Mouse (Mus musculus): ENCODE measurements around the gene Hk1. TPM values are rescaled to one million over a fixed set of nuclear protein-coding genes. Genes with fewer than 3 reads are reported as not detected.

The Hk1 gene
- polyA plus RNA-seq, 1 experiment from 2014 or later, result 34.0 TPM

DNA sequence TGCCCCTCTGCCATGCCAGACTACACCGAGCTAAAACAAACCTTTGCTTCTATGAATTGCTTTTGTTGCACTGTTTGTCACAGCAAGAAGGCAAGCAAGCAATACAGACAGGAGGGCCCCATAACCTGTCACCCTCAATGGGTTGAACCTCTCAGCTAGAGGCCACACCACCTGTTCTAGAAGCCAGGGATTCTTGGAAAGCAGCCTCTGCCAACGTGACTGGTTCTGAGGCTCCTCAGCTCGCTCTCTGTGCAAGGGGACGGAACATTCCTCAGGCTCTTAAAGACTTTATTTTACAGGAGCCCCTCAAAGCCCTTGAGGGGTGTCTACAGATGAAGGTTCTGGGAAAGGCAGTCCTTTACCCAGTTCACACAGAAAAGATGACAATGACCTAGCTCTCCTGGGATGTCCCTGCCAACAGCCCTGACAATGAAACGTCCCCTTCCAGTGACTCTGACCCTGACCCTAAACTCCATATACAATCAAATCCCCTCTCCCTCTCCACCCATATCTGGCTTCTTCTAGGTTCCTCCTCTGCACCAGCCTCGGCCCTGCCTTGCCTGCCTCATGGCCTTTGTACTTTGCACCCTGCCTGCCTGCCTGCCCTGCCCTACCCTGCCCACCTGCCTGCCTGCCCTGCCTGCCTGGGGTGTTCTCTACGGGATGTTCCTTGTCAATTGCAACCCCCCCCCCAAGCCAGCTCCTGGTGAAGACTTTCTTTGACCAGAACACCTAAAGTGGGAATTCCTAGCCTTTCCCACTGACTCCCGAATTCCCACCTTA lies 158.8 kb downstream of the Hk1 start:
- Histone ChIP-seq H3K27me3 (ENCODE audit: insufficient read depth, poor library complexity, severe bottlenecking) (no peaks in the 10 kb centered on the region), H3K4me3 (no peak overlapping the region), H3K27ac (no peak overlapping the region), H3K4me1 (replicated peaks) (peaks cover 40% of the 10 kb centered on the region), H3K36me3 (no peaks in the 10 kb centered on the region), H3K9me3 (no peaks in the 10 kb centered on the region)
- 80% methylated on average over 8 of the region's 8 CpGs for WGBS
- no peak for DNase-seq (ENCODE audit: low spot score)

Other genes starting within 250 kb of the Hk1 start
- gene Neurog3, start 246.8 kb downstream of the Hk1 start, polyA plus RNA-seq (2016; fragmentation: Nextera tagmentation; extraction: Ambion mirVana), result 2.1 and 3.5 TPM in 2 replicates
- gene Fam241b, start 236.0 kb downstream of the Hk1 start, polyA plus RNA-seq (2016; fragmentation: Nextera tagmentation; extraction: Ambion mirVana), result 22.7 and 23.0 TPM in 2 replicates
- gene Tspan15, start 148.7 kb downstream of the Hk1 start, polyA plus RNA-seq (2016; fragmentation: Nextera tagmentation; extraction: Ambion mirVana), result 18.6 and 18.8 TPM in 2 replicates
- not detected in 2 replicates for gene Tacr2, start 127.5 kb downstream of the Hk1 start, polyA plus RNA-seq (2016; fragmentation: Nextera tagmentation; extraction: Ambion mirVana)
- 0.31 and 0.33 TPM in 2 replicates for gene Hkdc1, start 42.6 kb upstream of the Hk1 start, polyA plus RNA-seq (2016; fragmentation: Nextera tagmentation; extraction: Ambion mirVana)
- gene 4930507D05Rik, start 69.6 kb upstream of the Hk1 start, polyA plus RNA-seq (2016; fragmentation: Nextera tagmentation; extraction: Ambion mirVana), result 0.94 and 0.98 TPM in 2 replicates
- gene Supv3l1, start 69.8 kb upstream of the Hk1 start, polyA plus RNA-seq (2016; fragmentation: Nextera tagmentation; extraction: Ambion mirVana), result 27.9 and 28.8 TPM in 2 replicates
- 78.4 and 90.2 TPM in 2 replicates for gene Vps26a, start 106.9 kb upstream of the Hk1 start, polyA plus RNA-seq (2016; fragmentation: Nextera tagmentation; extraction: Ambion mirVana)
- gene Srgn, start 147.5 kb upstream of the Hk1 start, polyA plus RNA-seq (2016; fragmentation: Nextera tagmentation; extraction: Ambion mirVana), result 3.6 and 3.7 TPM in 2 replicates
- 39.4 and 46.5 TPM in 2 replicates for gene Kif1bp, start 198.5 kb upstream of the Hk1 start, polyA plus RNA-seq (2016; fragmentation: Nextera tagmentation; extraction: Ambion mirVana)
- 20.1 and 31.2 TPM in 2 replicates for gene Ddx21, start 222.4 kb upstream of the Hk1 start, polyA plus RNA-seq (2016; fragmentation: Nextera tagmentation; extraction: Ambion mirVana)